Mouse (Mus musculus): ENCODE results near the gene Mapk8ip3. TPM values are rescaled to one million over a fixed set of nuclear protein-coding genes. Genes with fewer than 3 reads are reported as not detected.

The Mapk8ip3 gene
- polyA plus RNA-seq, 1 experiment from 2014 or later = 101 TPM

DNA sequence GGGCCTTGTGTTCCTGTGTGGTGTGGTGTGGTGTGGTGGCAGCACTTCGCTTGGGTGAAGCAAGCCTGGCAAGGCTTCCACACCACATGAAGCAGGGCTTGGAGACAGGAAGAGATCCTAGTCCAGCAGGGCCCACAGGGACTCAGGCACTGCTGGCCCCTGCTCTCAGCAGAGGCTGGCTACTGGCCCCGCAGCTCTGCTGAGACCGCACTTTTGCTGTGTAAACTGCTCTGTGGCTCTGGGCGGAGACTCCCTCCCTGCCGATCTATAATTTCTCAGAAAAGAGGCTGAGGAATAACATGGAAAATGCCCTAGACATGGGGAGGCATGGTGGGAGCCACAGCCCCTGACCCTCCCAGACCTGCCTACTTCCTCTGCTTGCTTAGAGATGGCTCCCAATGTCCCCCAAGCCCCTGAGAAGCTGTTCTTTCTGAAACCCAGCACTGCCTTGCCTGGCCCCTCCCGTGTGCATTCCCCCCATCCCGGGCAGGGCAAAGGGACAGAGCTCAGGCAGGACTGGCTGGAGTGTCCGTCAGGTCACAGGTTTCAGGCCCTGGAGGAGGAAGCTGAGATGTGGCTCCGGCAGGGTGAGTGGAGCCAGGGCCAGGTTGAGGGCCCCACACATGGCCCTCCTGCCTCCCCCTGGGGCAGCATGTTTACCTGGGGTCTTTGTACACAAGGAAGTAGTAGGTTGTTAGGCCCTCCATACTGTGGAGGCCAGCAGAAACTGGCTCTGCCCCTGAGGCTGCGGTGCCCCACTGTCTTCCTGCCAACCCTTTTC lies 59.3 kb downstream of the Mapk8ip3 start:
- Histone ChIP-seq H3K27ac (replicated peaks) (no peak overlapping the region), H3K4me2 (no peak overlapping the region), H3K9me3 (no peaks in the 10 kb centered on the region), H3K27me3 (no peaks in the 10 kb centered on the region), H3K9ac (no peak overlapping the region), H3K4me3 (no peak overlapping the region), H3K36me3 (no peaks in the 10 kb centered on the region; the same call in 1 of the 2 replicates), H3K4me1 (replicated peaks) (no peaks in the 10 kb centered on the region)
- no peak for ATAC-seq (ENCODE audit: low FRiP score, low read depth)
- WGBS = 66% methylated on average over 10 of the region's 10 CpGs

- Histone ChIP-seq H3K27me3 (no peaks in the 10 kb centered on the region), H3K4me3 (no peak overlapping the region), H3K4me2 (no peak overlapping the region), H3K36me3 (no peaks in the 10 kb centered on the region), H3K4me1 (replicated peaks) (no peaks in the 10 kb centered on the region), H3K9me3 (no peaks in the 10 kb centered on the region), H3K27ac (replicated peaks) (no peak overlapping the region), H3K9ac (no peak overlapping the region)
- no peak for ATAC-seq (ENCODE audit: low FRiP score, low read depth)
- WGBS = 81% methylated on average over 8 of the region's 8 CpGs
These were observed 61.8 kb downstream of the Mapk8ip3 start for GRCm38 (mm10) chr17:24874989-24875388.

- WGBS = 53% methylated on average over 1 of the region's 1 CpGs
- no peak overlapping the region for H3K4me3 ChIP-seq
- H3K4me2 ChIP-seq = no peak overlapping the region
- ATAC-seq (ENCODE audit: low FRiP score, low read depth) = no peak
- no peaks in the 10 kb centered on the region for H3K27me3 ChIP-seq
- H3K36me3 ChIP-seq = no peaks in the 10 kb centered on the region
- H3K9ac ChIP-seq = no peak overlapping the region
- no peaks in the 10 kb centered on the region for H3K9me3 ChIP-seq
- no peak overlapping the region for H3K27ac ChIP-seq (replicated peaks)
- H3K4me1 ChIP-seq (replicated peaks) = no peaks in the 10 kb centered on the region
These were observed 62.4 kb downstream of the Mapk8ip3 start for GRCm38 (mm10) chr17:24874405-24874745.

GRCm38 (mm10) chr17:24873695-24874404 lies 62.9 kb downstream of the Mapk8ip3 start:
- Histone ChIP-seq H3K9ac (no peak overlapping the region), H3K27ac (replicated peaks) (no peak overlapping the region), H3K36me3 (no peaks in the 10 kb centered on the region), H3K4me3 (no peak overlapping the region), H3K27me3 (no peaks in the 10 kb centered on the region), H3K4me1 (replicated peaks) (no peaks in the 10 kb centered on the region), H3K4me2 (no peak overlapping the region), H3K9me3 (no peaks in the 10 kb centered on the region)
- WGBS = 56% methylated on average over 4 of the region's 4 CpGs
- ATAC-seq (ENCODE audit: low FRiP score, low read depth) = no peak

- no peak overlapping the region for H3K4me2 ChIP-seq
These were observed 68.9 kb downstream of the Mapk8ip3 start for GRCm38 (mm10) chr17:24867914-24868313.

GRCm38 (mm10) chr17:24865776-24866175 lies 71.0 kb downstream of the Mapk8ip3 start, which contains the start of gene Igfals:
TSS of gene Igfals (plus strand) at chr17:24865997.
- no peak within 1 kb of the TSS for H3K4me3 ChIP-seq
- H3K27me3 ChIP-seq = no peaks in the 10 kb centered on the region
- no peaks in the 10 kb centered on the region for H3K4me1 ChIP-seq (replicated peaks)
- no peak within 1 kb of the TSS for H3K27ac ChIP-seq (replicated peaks)
- H3K9ac ChIP-seq = no peak within 1 kb of the TSS
- H3K36me3 ChIP-seq = peaks cover 34% of the 10 kb centered on the region
- 91% methylated on average over 8 of the region's 8 CpGs for WGBS
- H3K4me2 ChIP-seq = no peak within 1 kb of the TSS
- ATAC-seq (ENCODE audit: low FRiP score, low read depth) = no peak
- no peaks in the 10 kb centered on the region for H3K9me3 ChIP-seq

More at GRCm38 (mm10) chr17:24867914-24868313, 68.9 kb downstream of the Mapk8ip3 start:
- 96% methylated on average over 10 of the region's 10 CpGs for WGBS
- ATAC-seq (ENCODE audit: low FRiP score, low read depth) = no peak
- Histone ChIP-seq H3K9me3 (no peaks in the 10 kb centered on the region), H3K4me1 (replicated peaks) (no peaks in the 10 kb centered on the region), H3K36me3 (peaks cover 18% of the 10 kb centered on the region), H3K27me3 (no peaks in the 10 kb centered on the region), H3K9ac (no peak overlapping the region), H3K4me3 (no peak overlapping the region), H3K27ac (replicated peaks) (no peak overlapping the region)

DNA sequence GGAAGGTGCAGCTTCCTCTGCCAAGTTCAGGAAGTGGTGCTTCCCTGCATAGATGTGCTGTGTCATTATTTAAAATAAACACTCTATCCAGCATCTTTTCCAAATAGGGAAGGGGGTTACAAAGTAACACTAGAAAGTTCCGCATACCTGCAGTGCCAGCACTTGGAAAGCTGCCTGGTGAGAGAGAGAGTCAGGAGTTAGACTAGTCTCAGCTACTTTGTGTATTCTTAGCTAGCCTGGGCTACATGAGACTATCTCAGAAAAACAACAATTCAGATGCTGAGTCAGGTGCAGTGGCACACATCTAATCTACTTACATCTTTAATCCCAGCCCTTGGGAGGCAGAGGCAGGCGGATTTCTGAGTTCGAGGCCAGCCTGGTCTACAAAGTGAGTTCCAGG lies 75.0 kb downstream of the Mapk8ip3 start:
- Histone ChIP-seq H3K4me3 (no peak overlapping the region), H3K4me1 (replicated peaks) (no peaks in the 10 kb centered on the region), H3K9ac (no peak overlapping the region), H3K9me3 (no peaks in the 10 kb centered on the region), H3K27ac (replicated peaks) (no peak overlapping the region), H3K4me2 (no peak overlapping the region), H3K36me3 (peaks cover 34% of the 10 kb centered on the region), H3K27me3 (no peaks in the 10 kb centered on the region)
- no peak for ATAC-seq (ENCODE audit: low FRiP score, low read depth)
- 95% methylated on average over 3 of the region's 3 CpGs for WGBS

DNA sequence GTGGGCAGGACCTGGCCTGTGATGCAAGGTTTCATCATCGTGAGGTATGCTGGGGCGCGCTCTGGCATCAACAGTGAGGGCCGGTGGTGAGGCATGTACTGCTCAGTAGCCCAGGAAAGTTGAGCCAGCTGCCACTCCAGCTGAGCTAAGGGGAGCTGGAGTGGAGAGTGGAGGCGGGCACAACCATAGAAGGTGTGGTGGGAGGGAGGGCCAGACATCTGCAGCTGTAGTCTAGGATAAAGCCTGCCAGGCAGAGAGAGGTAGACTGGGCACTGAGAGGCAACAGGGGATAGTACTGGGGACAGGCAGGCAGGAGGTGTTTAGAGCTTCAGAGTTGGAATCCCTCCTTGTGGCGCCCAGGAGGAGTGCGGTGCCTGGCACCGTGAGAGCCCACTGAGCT lies 76.7 kb downstream of the Mapk8ip3 start:
- Histone ChIP-seq H3K4me2 (no peak overlapping the region), H3K4me1 (replicated peaks) (no peaks in the 10 kb centered on the region), H3K9me3 (no peaks in the 10 kb centered on the region), H3K27ac (replicated peaks) (no peak overlapping the region), H3K4me3 (no peak overlapping the region), H3K36me3 (peaks cover 36% of the 10 kb centered on the region), H3K9ac (no peak overlapping the region), H3K27me3 (no peaks in the 10 kb centered on the region)
- 95% methylated on average over 8 of the region's 8 CpGs for WGBS
- no peak for ATAC-seq (ENCODE audit: low FRiP score, low read depth)

GRCm38 (mm10) chr17:24858967-24859366 lies 77.8 kb downstream of the Mapk8ip3 start:
- no peaks in the 10 kb centered on the region for H3K27me3 ChIP-seq
- H3K9ac ChIP-seq = no peak overlapping the region
- no peak for ATAC-seq (ENCODE audit: low FRiP score, low read depth)
- H3K4me1 ChIP-seq (replicated peaks) = no peaks in the 10 kb centered on the region
- H3K4me3 ChIP-seq = no peak overlapping the region
- H3K27ac ChIP-seq (replicated peaks) = no peak overlapping the region
- H3K36me3 ChIP-seq = peaks cover 33% of the 10 kb centered on the region
- H3K4me2 ChIP-seq = no peak overlapping the region
- H3K9me3 ChIP-seq = no peaks in the 10 kb centered on the region
- WGBS = 86% methylated on average over 6 of the region's 6 CpGs

- 93% methylated on average over 8 of the region's 8 CpGs for WGBS
- no peak for ATAC-seq (ENCODE audit: low FRiP score, low read depth)
- H3K9ac ChIP-seq = no peak overlapping the region
- H3K4me1 ChIP-seq (replicated peaks) = no peaks in the 10 kb centered on the region
- no peak overlapping the region for H3K4me3 ChIP-seq
- no peak overlapping the region for H3K4me2 ChIP-seq
- H3K36me3 ChIP-seq = peaks cover 35% of the 10 kb centered on the region
- no peaks in the 10 kb centered on the region for H3K27me3 ChIP-seq
- no peak overlapping the region for H3K27ac ChIP-seq (replicated peaks)
- H3K9me3 ChIP-seq = no peaks in the 10 kb centered on the region
These were observed 78.8 kb downstream of the Mapk8ip3 start for GRCm38 (mm10) chr17:24857831-24858470.

- peaks cover 3% of the 10 kb centered on the region for H3K4me1 ChIP-seq (replicated peaks)
These were observed 80.2 kb downstream of the Mapk8ip3 start for GRCm38 (mm10) chr17:24856589-24856988.

GRCm38 (mm10) chr17:24855838-24856464 lies 80.8 kb downstream of the Mapk8ip3 start:
- peaks cover 3% of the 10 kb centered on the region; the same call in 1 of the 2 replicates for H3K27me3 ChIP-seq
- H3K27ac ChIP-seq (replicated peaks) = no peak overlapping the region
- H3K4me3 ChIP-seq = no peak overlapping the region
- H3K9me3 ChIP-seq = no peaks in the 10 kb centered on the region
- 91% methylated on average over 3 of the region's 3 CpGs for WGBS
- H3K4me2 ChIP-seq = no peak overlapping the region
- peaks cover 10% of the 10 kb centered on the region for H3K4me1 ChIP-seq (replicated peaks)
- peaks cover 20% of the 10 kb centered on the region for H3K36me3 ChIP-seq
- no peak overlapping the region for H3K9ac ChIP-seq
- ATAC-seq (ENCODE audit: low FRiP score, low read depth) = no peak

More at GRCm38 (mm10) chr17:24856589-24856988, 80.2 kb downstream of the Mapk8ip3 start:
- Histone ChIP-seq H3K36me3 (peaks cover 24% of the 10 kb centered on the region), H3K9me3 (no peaks in the 10 kb centered on the region), H3K4me3 (no peak overlapping the region), H3K27ac (replicated peaks) (no peak overlapping the region), H3K4me2 (no peak overlapping the region), H3K27me3 (peaks cover 2% of the 10 kb centered on the region; the same call in 1 of the 2 replicates), H3K9ac (no peak overlapping the region)
- ATAC-seq (ENCODE audit: low FRiP score, low read depth) = no peak
- WGBS = 91% methylated on average over 13 of the region's 13 CpGs

Measured in hindbrain, embryonic 15.5 days (tissue).